Mouse (Mus musculus): ENCODE measurements around the gene Mt2.

The Mt2 gene

DNA sequence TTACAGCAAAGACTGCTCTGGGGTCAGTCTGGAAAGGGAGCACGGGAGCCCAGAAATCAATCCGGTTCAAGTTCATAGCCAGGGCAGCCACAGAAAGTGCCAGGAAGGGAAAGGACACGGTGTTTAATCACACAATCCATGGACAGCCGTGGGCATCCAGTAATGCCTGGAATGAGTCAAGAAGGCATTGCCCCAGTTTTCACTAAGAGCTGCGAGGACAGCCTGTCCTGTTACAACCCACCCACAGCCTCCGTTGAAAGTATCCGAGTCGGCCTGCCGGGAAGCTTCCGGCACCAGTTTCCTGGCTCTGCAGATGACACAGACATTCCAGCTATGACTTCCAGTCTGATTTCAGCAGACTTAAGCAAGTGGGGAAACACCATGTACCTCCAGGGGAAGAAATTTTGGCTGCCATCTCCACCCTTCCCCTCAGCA is 1.1 kb upstream of the Mt2 start:
- DNase-seq (ENCODE audit: inconsistent age in 2 of 2, low spot score in 1 of 2), result peak; percentile 75 to 84

DNA sequence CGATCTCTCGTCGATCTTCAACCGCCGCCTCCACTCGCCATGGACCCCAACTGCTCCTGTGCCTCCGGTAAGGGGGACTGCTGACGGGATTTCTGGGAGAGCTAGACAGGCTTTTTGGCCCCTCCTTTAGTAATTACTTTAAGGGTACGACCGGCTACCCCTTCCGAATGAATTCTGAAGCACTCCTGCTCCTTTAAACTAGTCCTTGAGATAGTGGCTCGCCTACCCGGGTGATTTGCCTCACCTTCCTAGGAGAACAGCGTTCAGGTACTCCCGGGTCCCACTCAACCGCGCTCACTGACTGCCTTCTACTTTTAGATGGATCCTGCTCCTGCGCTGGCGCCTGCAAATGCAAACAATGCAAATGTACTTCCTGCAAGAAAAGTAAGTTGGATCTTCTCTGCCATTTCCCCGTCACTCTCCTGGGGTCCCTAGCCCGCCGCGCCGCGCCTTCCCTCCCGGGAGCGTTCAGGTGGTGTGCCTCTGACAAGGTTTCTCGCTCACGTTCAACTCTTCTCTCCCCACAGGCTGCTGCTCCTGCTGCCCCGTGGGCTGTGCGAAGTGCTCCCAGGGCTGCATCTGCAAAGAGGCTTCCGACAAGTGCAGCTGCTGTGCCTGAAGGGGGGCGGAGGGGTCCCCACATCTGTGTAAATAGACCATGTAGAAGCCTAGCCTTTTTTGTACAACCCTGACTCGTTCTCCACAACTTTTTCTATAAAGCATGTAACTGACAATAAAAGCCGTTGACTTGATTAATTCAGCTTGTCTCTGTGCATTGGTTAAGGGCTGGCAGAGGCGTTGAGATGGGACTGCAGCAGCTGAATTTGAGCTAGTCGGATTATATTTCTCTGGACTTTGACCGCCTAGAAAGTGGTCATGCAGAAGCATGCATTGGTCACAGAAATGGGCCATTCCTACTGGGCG is 607 bp downstream of the Mt2 start:
- no peak for DNase-seq (ENCODE audit: inconsistent age in 2 of 2, low spot score in 1 of 2)

DNA sequence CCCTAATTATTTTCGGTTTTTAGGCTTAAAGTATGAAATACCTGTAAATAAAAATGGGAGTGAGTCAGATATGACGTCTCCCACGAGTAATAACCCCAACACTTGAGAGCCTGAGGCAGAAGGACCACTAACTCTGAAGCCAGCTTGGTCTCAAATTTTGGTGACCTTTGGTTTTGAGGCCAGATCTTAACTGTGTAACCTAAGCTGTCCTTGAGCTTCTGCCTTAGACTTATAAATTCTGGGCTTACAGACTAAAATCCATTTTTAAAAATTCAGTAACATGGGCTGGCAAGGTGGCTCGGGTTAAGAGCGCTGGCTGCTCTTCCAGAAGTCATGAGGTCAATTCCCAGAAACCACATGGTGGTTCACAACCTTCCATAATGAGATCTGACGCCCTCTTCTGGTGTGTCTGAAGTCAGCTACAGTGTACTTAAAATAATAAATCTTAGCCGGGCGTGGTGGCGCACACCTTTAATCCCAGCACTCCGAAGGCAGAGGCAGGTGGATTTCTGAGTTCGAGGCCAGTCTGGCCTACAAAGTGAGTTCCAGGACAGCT is 1.5 kb downstream of the Mt2 start:
- DNase-seq (ENCODE audit: inconsistent age in 2 of 2, low spot score in 1 of 2), result peak in 1 of 2 experiments; percentile 44

DNA sequence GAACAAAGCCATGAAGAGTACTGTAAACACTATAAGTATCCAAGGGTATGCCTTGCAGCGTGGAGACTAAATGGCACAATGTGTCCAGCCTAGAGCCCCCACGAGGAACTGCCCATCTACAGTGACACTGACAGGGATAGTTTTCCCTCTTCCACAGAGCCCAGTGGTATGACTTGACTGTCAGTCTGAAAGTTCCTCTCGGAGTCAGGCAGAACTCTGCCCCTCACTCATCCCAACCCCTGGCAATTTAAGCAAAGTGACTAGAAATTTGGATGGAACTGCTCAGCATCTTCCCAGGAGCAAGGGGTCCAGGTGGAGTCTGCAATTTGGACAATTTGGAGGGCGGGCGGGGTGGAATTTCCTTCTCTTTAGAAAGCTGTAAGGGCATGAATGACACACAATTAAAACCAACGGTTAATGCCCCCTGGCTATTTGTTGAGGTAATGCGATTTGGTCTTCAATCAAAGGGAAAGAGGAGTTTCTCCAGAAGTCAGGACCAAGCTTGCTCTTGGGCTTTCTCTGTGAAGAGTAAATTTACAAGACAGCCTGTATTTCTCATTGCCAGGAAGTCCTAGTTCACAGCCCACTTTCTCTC is 2.3 kb downstream of the Mt2 start:
- peak in 1 of 2 experiments; percentile 55 for DNase-seq (ENCODE audit: inconsistent age in 2 of 2, low spot score in 1 of 2)

- no peak for DNase-seq (ENCODE audit: inconsistent age in 2 of 2, low spot score in 1 of 2)
Observed at GRCm38 (mm10) chr8:94177716-94178390, 5.4 kb downstream of the Mt2 start.

DNA sequence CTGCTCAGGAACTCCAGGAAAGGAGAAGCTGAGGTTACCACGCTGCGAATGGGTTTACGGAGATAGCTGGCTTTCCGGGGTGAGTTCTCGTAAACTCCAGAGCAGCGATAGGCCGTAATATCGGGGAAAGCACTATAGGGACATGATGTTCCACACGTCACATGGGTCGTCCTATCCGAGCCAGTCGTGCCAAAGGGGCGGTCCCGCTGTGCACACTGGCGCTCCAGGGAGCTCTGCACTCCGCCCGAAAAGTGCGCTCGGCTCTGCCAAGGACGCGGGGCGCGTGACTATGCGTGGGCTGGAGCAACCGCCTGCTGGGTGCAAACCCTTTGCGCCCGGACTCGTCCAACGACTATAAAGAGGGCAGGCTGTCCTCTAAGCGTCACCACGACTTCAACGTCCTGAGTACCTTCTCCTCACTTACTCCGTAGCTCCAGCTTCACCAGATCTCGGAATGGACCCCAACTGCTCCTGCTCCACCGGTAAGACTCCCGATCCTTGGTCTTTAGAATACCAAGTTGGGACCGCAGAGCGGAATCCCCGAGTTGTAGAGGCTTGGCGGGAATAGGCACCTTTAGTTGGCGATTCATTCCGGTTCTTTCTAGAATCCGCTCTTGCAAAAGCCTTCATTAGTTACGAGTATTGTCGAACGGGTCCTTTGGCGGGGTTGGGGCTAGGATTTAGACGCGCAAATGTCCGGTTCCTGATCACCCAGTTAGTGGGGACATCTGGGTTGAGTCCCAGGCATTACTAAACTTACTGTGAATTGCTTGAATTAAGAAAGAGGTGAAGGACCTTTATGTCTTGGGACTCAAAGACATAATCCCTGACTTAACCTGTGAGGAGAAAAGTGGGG is 6.6 kb downstream of the Mt2 start, which contains the start of gene Mt1:
Gene Mt1 (plus strand): TSS at position 226 of the 856 bp plus-strand sequence.
- peak; percentile 96 to 97 for DNase-seq (ENCODE audit: inconsistent age in 2 of 2, low spot score in 1 of 2)

DNA sequence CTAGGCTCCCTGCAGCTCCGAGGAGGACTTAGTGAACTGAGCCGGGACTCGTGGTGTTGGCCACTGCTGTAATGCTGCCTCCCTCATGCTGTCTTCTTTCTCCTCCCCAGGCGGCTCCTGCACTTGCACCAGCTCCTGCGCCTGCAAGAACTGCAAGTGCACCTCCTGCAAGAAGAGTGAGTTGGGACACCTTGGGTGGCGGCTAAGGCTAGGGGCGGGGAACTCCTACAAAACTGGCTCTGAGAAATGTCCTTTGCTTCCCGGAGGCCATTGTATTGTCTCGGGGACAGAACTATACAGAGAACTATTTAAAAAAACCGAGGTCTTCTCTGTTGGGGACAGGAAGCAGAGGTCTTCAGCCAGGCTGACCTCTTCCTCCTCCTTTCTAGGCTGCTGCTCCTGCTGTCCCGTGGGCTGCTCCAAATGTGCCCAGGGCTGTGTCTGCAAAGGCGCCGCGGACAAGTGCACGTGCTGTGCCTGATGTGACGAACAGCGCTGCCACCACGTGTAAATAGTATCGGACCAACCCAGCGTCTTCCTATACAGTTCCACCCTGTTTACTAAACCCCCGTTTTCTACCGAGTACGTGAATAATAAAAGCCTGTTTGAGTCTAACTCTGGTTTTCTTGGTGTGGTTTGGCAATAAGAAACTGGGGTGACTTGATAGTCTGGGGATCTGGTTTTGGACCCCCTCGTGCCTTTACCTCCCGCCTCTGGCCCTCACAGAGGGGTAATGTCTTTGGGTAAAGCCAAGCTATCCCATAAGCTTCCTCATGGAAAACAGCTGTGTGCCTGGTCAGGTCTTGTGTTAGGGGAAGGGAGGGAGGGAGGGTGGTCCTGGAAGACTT is 7.5 kb downstream of the Mt2 start:
- DNase-seq (ENCODE audit: inconsistent age in 2 of 2, low spot score in 1 of 2), result peak; percentile 51 to 81

DNA sequence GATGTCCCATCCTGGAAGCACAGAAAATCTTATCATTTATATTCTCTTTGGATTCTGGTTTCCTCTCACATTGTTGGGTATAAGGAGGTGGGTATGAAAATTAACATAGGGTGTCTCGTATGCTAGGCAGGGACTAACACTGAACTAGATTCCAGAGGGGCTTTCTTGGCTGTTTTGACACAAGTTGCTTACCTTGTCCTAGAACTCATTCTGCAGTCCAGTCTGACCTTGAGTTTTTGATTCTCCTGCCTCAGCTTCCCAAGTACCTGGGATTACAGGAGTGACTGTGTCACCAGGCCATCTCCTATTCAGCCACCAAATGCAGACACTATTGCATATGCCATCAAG is 8.1 kb downstream of the Mt2 start:
- DNase-seq (ENCODE audit: inconsistent age in 2 of 2, low spot score in 1 of 2), result no peak

DNA sequence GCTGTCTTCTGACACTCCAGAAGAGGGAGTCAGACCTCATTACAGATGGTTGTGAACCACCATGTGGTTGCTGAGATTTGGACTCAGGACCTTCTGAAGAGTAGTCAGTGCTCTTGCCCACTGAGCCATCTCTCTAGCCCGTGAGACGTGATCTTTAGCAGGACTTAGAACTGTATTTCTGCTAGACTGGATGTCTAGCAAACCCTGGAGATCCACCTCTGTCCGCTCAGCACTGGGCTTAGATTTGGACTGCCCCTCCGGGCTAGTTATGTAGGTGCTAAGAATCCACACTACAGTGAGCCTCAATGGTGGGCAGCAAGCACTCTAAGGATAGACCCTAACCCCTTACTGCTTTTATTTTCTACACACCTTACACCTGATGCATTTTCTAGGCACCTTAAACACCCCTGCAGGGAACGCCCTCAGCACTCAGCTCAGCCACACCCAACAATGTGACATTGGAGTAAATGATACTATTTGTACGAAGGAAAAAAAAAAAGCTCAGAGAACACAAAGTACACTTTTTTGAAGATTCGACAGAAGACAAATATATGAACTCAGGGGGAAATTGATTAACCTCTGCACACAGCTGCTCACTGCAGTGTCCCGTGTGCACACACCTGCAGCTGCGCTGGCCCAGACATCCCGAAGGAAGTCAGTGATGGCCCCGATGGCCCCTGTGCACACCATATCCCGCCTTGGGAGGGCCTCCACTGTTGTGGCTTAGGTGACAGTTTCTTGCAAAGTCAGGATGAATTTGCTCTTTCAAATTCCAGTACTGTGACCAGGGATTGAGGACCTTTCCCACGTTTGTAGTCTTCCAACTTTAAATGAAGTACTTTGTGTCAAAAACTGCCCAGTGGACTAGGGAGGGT is 9.8 kb downstream of the Mt2 start:
- DNase-seq (ENCODE audit: inconsistent age in 2 of 2, low spot score in 1 of 2), result no peak

GRCm38 (mm10) chr8:94183117-94183516 is 10.7 kb downstream of the Mt2 start:
- DNase-seq (ENCODE audit: inconsistent age in 2 of 2, low spot score in 1 of 2), result peak; percentile 86 to 92

DNA sequence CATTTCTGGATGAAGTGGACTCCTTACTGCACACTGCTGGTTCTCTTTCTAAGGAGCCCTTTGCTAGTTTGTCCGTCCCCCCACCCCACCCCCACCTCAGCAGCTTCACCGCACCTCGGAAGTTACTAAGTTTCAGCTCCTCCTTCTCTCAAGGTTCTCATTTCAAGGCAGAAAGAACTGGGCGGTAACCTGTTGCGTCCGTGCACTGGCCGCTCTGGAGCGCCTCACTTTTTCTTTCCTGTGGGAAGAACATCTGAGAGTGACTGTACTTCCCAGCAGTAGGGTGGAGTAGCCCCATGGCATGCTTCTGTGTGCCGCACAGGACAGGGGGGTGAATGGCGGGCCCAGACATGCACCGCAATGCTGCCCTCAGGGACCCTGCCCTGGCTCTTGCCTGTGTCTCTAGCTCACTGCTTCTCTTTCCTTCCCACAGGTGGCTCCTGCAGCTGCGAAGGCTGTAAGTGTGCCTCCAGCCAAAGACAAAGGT is 11.9 kb downstream of the Mt2 start:
- DNase-seq (ENCODE audit: inconsistent age in 2 of 2, low spot score in 1 of 2), result no peak

DNA sequence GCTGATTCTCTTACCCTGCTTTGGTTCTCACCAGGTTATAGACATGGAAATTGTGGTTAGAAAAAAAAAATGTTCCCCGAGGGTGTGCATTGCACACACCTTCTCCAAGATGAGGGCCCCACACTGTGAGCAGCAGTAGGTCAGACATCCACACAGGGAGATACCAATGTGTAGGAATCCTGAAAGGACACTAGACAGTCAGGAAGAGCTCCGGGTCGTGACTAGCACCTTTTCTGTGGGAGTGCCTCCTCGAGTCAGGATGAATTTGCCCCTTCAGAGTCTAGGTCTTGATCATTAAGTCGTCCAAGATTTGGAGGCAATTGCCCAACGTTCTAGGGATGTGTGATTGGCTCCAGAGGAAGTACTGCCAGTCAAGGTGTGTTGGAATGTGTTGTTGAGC is 13.3 kb downstream of the Mt2 start:
- no peak for DNase-seq (ENCODE audit: inconsistent age in 2 of 2, low spot score in 1 of 2)

DNA sequence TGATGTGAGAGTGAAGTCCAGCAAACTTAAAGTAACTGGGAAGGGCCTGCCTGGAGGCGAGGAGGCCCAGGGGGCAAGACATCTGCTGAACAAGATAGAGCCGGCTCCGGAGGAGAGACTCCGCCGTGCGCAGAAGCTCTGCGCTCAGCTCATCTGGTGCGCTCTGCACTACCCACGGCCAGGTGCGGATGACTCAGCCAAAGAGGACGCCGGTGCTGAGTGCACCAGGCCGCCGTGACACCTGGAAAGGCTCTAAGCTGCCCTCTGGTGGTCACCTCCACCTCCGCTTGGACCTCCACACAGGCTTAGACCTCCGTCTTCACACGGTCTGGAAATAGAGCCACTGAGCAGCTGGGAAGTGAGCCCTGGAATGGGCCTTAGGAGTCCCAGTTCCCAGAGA is 14.1 kb downstream of the Mt2 start:
- peak; percentile 76 to 88 for DNase-seq (ENCODE audit: inconsistent age in 2 of 2, low spot score in 1 of 2)

DNA sequence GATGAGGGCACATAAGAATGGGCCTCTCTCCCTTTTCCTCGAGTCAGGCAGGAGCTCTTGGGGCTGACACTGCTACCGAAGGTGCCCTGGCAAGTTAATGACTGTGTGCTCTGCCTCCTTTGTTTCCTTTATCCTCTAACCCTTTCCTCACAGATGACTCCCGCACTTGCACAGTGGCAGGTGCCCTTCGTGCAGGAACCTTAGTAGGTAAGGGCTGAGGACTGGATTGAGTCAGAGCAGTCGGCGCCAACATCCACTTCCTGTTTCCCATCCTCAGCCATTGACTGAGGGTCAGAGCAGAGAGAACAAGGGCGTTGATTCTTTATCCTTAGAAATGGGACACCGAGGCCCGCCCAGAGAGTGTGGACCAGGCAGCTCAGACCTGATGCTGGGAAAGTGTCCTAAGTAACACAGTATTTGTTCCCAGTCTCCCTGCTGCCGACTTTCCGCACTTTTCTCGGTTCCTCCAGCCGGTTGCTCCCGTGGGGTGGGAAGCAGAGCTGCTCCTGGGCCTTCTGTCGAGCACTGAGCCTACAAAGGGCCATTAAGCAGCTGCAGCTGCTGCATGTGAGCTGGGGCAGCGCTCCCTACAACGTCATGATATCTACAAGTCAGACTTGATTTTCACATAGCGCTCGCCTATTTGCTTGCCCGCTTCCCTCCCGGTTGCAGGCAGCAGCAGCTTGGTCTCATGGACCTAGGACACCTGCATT is 15.0 kb downstream of the Mt2 start:
- DNase-seq (ENCODE audit: inconsistent age in 2 of 2, low spot score in 1 of 2), result no peak

- DNase-seq (ENCODE audit: inconsistent age in 2 of 2, low spot score in 1 of 2), result peak in 1 of 2 experiments; percentile 65
Observed at GRCm38 (mm10) chr8:94189275-94190031, 17.0 kb downstream of the Mt2 start.

GRCm38 (mm10) chr8:94191101-94191691 is 18.7 kb downstream of the Mt2 start:
- DNase-seq (ENCODE audit: inconsistent age in 2 of 2, low spot score in 1 of 2), result peak; percentile 82 to 88

DNA sequence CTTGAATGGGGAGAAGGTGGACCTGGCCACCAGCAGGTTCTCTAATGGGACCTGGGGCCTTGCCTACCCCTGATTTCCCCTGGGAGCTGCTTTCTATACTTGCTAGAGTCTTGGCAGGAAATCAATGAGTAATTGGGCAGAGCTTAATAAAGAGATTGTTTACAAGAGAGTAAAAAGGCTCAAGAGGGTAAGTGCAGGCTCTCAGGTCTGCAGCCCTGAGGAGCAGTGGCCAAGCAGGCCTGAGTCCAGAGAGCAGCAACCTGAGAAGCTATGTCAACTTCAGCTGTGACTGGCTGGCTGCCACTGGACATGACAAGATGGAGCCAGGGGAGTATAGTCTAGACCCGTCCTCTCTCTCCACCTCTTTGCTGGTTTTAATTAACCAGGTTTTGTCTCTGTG is 20.5 kb downstream of the Mt2 start:
- DNase-seq (ENCODE audit: inconsistent age in 2 of 2, low spot score in 1 of 2), result no peak
